Mouse (Mus musculus) MN1 (cell line): ENCODE data around the gene Wdr90.

Source experiments
- DNase-seq: peaks from one replicate; pipeline ENCODE4 v3.0.0-alpha.2; 2016; ENCODE audit warnings: low spot score

Gene Wdr90

DNA sequence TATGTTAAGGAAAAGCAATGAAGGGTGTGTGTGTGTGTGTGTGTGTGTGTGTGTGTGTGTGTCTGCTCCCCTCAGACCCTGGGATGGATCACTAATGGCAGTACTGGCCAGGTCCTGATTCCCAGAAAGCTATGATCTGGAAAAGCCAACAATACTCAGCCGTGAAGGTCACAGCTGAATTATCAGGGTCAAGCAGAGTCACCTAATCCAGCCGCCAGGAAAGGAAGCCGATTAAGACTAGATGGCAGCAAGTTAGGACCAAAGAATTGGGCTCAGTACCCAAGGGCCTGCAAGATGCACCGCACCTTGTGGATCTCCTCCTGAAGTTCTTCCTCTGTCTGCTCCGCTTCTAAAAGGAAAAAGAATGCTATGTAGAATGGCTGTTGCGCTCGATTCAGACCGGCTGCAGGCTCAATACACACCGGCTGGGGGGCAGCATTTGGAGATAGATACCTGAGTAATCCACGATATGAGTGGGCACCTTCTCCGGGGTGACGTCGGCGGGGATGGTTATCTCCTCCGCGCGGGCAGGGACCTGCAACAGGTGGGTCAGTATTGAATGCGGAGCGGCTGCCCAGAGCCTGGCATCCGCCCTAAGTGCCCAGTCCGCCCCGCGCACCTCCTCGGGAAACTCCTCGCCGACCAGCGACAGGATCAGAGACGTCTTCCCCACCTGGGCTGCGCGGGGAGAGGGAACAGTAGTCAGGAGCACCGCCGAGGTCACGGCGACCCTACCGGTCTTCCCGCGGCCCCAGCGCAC, 17.5 kb downstream of the Wdr90 start:
- DNase-seq, result peak; percentile 26

DNA sequence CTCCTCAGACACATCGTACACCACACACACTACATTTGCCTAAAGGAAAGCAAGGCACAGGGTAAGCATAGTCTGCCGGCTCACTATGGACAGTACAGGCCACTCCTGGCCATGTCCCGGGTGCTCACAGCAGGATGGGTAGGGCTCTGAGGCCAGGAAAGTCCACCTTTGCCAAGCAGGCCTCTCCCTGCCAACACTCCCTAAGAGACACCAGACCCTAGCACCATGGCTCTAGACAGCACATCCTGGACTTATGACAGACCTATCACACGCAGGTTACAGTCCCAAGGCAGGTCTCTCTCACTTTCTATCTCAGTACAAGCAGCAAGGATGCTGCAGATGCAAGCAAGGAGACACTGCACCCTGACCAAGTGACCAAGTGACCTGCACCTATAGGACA, 18.2 kb downstream of the Wdr90 start:
- DNase-seq, result no peak

DNA sequence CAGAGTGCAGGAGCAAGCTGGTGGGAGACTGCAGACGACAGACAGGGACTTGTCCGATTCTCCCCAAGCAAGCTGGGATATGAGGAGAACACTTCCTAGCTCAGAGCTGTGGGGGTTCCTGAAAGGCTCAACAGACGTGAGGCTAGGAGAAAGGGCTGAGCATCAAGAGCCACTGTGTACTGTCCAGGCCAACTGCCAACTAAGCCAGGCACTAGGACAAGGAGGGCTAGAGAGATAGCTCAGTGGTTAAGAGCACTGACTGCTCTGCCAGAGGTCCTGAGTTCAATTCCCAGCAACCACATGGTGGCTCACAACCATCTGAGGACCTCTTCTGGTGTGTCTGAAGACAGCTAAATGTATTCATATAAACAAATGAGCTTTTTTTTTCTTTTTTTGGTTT, 18.8 kb downstream of the Wdr90 start:
- no peak for DNase-seq

DNA sequence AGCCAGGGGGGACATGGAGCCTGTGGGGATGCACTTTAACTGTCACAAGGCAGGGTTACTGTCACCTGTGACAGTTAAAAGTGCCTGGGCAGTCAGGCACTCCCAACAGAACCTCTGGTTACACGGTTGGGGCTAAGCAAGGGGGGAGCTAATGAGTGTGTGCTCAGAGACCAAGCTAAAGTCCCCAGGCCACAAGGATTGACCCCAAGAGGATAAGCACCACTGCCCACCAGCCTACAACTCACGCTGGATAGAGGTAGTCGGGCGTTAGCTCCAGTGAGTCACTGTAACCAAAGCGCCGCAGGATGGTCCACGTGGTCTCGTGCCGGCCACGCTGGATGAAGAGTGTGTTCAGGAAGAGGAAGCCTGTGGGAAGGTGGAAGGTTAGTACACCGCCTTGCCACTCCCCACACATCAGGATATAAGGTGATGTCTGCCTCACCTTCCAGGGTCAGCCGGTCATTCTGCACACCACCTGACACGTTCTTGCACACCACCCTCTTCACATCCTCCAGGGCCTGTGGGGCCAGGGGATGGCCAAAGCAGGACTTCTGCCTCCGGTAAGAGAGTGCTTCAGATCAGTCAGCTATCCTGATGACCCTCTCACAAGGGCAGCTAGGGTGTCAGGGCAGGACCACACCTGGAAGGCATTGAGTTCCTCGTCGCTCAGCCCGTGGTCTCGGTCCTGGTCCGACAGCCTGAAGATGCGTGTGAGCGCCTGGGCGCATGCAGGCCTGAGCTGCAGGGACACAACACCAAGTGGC, 20.0 kb downstream of the Wdr90 start, which contains the start of gene Gm20683:
TSS of gene Gm20683 (minus strand) at position 647 of the 764 bp plus-strand sequence.
- no peak for DNase-seq

DNA sequence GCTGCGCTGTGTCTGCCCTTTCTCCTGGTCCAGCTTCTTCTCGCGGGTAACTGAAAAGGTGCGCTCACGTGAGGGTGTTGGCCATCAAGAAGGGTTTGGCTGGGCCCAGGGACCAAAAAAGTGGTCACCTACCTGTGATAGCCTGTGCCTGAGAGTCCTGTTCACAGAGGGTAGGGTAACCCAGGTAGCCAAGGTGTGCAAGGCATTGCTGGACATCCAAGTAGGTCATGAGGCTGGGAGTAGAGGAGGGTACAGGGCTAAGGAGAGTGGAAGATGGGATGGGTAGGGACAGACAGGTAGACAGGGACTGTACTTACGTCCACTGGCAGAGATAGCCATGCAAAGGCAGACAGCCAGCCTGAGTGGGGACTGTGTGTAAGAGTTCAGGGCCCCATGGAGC, 20.8 kb downstream of the Wdr90 start:
- no peak for DNase-seq

DNA sequence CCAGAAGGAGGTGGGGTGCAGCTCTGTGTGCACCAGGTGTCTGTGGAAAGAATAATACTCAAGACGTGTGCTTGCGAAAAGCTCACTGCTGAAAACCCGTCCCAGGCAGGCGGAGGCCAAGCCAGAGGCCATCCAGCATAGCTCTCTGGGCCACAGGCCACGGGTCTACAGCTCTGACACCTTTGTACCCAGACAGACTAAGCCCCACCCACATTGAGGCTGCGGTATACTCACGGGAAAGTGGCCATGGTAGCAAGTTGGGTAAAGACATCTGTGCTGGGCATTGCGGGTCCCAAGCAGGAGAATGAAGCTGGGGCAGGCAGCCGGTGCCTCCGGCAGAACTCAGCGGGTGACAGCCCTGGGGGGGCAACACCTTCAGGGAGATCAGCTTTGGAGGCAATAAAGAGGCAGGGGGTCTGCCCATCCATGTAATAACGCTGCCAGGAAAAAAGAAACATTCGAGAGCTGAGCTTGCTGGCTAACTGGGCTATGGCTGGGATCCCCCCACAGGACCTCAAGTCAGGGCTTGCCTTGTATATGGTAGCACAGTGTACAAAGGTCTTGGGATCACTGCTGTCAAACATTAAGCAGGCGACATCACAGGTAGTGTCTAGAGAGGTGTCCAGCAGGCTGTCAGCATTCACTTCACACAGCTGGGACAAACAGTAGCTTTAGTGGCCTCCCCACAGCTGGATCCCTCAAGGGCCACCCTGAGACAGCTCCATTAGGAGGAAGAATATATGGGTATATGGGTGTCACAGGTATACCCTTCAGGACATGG, 21.7 kb downstream of the Wdr90 start:
- DNase-seq, result no peak

DNA sequence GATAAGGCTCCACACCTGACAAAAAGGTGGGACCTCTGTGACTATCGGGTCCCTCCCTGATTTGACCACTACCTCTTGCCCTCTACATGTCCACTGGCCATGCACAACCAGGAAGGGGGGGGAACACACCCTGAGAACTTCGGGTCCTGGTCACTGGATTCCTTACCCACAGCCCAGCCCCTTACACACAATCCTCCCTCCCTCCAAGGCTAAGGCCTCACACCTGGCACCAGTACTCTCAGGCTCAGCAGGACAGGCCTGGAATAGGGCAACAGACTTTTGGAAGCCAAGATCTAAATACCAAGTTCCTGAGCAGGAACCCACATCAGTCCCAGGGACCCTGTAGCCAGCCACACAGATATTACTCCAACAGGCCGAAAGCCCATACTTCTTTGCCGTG, 22.4 kb downstream of the Wdr90 start:
- no peak for DNase-seq

DNA sequence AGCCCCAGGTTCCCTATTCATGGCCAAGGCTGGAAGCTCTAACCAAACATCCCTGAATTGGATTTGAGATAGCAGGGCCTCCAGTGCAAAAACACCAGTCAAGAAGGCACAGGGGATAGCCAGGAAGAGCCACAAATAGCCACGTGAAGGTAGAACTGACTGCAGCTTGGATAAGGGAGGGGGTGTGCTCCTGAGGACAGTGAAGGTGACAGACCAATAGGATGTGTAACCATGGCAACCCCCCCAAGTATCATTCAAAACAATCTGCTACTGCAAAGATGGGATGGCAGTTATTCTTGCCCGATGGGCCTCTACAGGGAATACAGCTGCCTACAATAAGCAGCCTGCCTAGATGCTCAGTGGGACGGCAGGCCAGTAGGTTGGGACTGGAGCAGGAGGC, 23.8 kb downstream of the Wdr90 start:
- no peak for DNase-seq

DNA sequence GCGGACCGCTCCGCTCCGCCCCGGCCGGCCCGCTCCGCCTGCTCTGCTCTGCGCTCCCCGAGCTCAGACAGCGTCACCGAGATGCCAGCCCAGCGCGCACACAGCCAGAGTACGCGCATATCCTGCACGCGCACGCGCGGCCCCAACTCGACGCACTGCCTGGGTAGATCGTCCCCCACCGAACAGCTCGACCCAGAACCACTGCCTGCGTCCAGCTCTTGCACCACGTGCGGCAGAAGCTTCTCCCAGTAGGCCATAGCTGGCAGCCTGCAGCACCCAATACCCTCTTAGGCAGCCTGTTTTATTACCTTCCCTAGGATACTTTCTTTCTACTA, 24.3 kb downstream of the Wdr90 start, which contains the start of gene Rhbdl1:
TSS of gene Rhbdl1 (minus strand) at position 220 of the 335 bp plus-strand sequence.
- DNase-seq, result no peak

DNA sequence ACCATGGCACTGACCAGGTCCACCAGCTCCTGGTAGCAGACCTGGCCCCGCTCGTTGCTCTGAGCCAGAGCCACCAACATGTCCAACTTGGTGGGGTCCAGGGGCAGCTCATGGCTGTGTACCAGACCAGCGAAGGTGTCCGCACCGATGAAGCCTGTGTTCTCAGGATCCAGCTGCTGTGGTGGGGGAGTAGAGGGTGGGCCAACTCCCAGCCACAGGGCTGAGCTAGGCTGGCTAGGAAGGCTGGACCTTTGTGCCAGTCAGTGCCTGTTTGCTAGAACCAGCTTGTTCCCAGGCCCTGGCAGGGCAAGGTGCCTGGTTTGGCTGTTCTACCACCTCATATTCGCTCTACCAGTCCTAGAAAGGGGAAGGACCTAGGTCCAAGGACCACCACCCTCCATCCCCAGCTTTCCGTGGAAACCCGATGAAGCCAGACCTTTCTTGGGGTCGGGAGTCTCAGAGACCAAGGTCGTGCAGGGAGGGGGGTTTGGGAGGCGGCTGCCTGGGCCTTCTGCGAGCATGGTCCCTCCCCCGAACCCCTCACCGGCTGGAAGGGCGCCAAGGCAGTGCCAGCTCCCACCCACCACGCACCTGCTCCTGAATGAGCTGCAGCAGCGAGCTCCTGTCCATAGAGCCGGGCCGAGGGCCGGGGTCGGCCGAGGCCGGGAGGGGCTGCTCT, 24.8 kb downstream of the Wdr90 start:
- DNase-seq, result no peak

DNA sequence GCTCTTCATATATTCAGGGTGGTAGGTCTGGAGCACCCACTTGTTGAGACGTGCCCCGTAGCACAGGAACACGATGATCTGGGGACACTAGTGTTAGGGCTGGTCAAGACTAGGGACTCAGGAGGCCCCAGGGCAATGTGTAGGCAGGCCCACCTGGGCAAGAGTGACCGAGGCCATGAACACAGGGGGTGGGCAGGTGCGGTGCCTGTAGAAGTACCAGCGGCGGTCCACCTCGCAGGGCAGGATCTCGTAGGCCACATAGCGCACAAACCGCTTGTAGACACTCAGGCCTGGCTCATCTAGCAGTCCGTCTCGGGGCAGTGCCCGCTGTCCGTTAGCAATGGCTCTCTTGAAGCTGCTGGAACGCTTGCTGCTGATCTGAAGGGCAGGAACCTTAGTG, 25.5 kb downstream of the Wdr90 start:
- no peak for DNase-seq

DNA sequence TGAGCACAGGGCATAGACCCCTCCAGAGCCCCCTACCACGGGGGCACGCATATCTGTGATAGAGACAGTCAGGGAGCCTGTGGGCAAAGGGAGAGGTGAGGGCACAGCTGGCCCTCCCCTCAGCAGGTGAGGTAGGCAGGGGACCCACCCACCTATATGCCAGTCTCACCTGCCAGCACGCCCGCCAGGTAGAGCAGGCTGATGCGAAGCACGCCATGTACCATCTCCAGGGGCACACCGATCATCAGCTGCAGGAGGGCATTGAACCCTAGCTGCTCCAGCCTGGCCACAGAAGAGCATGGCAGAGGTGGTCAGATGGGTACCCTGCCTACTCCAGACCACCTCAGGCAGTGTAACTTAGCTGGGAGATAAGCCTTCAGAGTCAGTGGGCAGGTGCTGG, 26.0 kb downstream of the Wdr90 start:
- no peak for DNase-seq

DNA sequence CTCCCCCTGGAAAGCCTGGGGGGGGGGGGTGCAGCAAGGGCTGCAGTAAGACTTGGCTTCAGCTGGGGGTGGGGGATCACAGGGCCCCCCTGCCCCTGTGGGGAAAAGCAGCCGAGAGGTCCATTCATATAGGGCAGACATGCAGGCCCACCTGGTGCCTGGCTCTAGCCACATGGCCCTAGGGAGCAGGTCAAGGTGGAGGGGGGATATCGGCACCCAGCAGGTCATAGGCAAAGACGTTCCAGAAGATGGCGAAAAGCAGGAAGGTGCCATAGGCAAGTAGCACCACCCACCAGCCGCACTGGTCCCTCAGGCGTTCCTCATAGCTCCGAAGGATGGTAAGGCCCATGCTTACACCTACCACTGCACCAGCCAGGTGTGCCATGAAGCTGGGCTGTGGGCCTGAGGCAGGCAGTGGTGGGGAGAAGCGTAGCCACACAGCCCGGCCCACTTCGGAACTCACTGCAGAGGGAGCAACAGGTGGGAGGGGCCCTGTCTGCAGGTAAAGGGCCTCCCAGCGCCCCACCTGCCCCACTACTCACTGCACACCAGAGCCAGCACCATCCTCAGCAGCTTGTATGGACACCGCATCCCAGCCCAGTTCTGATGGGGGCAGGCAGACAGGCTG, 26.6 kb downstream of the Wdr90 start:
- DNase-seq, result no peak

DNA sequence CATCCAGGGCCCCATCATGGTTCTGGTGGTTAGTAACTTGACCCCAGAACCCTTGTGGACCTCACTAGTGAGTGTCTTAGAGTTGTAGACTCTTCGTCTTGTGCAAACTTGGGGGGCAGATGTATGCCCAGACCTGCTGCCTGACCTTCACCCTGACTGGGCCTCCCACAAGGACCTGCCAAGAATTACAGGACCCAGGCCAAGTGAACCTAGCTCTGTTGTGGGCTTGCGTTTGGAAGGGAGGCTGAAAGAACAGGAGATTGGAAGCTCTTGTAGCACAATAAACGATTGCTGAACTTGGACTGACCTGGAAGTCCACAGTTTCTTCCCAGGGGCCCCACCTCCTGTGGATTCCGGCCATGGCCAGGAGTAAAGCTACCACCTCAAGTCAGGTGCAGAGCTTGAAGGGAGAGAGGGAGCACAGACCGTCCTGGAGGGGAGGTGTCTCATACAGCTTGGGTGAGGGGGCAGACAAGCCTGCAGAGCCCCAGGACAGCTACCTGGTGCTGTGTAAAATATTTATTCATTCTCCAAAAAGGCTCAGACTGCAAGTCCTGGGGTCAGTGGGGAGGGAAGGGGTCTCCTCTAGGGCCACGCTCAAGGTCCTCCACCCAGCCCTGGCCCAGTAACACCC, 27.2 kb downstream of the Wdr90 start:
- no peak for DNase-seq

DNA sequence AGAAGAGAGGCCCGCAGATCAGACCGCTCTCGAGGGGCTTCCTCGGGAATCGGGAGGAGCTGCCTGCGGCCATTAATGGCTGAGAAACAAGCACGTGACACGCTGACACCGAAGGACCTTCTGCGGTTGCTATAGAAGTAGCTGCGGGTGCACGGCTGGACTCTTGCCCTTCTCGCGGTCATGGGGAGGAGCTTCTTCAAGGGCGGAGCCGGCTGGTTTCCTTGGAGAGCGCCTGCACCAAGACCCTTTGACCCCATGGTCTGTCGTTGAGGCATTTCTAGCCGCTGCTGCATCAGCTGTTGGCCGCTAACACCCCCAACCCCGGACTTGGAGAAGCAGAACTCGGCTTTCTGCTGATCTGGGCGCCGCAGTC, 28.0 kb downstream of the Wdr90 start, which contains the start of gene Stub1:
TSS of gene Stub1 (minus strand) at position 114 of the 373 bp plus-strand sequence.
- peak; percentile 95 for DNase-seq

DNA sequence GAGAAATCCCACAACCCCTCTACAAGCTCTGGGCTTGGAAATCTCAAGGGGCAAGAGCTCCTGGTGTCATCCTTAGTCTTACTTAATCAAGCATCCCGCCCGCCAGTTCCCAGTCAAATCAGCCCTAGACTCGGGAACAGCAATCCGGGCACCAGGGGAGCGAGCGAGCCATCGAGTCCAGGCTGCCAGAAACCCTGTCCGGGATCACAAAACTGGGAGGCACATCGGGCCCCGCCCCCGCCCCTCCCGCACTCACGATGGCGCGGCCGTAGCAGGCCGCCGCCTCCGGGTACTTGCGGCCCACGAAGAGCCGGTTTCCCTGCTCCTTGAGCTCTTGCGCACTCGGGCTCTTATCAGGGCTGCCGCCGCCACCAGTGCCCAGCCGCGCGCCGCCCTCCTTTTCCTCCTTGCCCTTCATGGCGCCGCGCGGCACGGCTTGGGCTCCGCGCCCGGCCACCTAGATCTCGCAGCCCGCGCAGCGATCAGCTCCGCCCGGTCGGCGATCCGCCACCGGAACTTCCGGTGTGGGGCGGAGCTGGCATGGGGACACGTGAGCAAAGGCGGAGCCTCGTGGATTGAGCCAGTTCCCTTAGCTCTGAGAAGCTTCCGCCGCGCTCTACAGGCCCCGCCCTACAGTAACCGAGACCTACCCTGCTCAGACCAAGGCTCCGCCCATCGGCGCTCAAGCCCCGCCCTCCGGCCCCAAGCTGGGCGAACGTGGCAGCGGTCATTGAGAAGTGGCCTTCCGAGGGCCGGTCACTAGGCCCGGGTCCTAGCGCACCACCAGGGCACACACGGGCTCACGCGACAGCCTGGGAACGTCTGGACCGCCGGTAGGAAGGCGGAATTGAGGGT, 28.6 kb downstream of the Wdr90 start:
- DNase-seq, result peak; percentile 99

DNA sequence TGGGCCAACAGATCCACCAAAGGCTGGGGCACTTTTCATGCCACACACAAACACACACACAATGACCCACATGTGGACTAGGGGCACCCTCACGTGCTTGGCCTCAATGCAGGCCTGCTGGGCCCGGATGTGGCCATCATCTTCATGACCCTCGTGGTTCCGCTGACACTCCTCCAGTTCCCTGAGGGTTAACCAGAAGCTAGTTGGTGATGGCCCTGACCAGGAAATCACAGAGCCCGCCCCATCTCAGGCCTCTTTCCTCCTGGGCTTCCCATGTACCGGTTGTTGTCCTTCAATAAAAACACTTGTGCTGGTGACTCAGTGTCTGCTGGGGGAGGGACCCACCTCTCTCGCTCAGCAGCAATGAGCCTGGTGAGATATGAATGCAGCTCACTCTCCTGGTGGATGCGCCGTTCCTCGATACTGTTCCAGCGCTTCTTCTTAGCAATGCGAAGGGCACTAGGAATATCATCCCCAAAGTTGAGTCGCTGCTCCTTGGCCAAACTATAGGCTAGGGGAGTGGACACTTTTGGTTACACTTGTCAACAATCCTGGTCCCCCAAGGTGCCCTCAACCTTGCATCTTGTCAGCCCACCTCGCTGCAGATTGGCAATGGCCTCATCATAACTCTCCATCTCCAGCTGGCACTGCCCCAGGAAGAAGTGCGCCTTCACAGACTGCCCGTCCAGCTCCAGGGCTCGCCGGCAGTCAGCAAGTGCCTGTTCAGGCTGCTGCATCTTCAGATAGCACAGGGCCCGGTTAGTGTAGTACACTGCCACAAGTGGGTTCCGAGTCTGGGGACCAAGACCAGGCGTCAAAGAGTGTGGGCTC, 29.6 kb downstream of the Wdr90 start:
- DNase-seq, result peak; percentile 68

DNA sequence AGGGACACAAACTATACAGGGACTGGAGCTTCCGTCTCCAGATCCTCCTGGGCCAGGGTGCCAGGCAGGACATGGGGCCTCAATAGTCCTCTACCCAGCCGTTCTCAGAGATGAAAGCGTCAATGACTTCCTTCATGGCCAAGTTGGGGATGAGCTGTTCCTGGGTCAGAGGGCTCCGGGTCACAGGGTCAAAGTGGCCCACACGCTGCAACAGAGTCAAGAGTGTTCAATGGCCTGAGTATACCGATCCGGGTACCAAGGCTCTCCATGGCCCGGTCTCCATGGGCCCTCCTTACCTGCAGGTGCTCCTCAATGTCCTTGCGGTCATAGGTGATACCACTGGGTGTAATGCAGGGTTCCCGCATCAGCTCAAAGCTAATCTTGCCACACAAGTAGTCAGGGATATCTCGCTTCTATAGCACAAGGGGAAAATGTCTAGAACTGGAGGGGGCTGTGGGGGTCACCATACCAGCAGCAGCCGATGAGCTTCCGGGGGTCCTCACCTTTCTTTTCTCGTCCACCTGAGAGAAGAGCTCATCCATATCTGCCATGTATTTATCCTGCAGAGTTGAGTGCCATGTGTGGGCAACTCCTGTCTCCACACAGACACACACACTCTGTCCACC, 30.4 kb downstream of the Wdr90 start:
- DNase-seq, result no peak
